Mouse (Mus musculus): ENCODE measurements around the gene Tes3-ps.

DNA sequence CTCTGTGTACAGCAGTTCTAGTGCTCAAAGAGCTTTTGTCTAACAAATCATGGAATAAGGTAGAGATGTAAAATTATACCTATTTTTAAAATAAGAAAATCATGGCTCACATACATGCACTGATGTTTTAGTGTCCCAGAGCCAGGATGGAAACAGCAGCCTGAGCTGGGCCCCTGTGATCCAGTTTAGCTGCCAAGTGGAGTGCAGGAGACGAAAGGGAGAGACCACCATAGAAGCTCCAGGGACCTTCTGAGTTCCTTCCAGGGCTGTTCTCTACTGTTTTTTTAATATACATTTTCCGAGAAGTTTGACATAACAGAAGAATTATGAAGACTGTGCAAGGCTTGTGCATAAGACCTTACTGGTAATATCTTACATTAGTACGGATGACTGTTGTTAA is 15.2 kb upstream of the Tes3-ps start:
- no peak for TF ChIP-seq CTCF (IDR thresholded peaks at IDR 0.05; ENCODE audit: low read depth, low read length)
- TF ChIP-seq GATA1 (IDR thresholded peaks at IDR 0.05; ENCODE audit: borderline replicate concordance, low read length) = no peak
- no peak for TF ChIP-seq GATA2 (IDR thresholded peaks at IDR 0.05; ENCODE audit: borderline replicate concordance, low read depth, low read length)
- TF ChIP-seq POLR2AphosphoS5 (IDR thresholded peaks at IDR 0.05; ENCODE audit: insufficient replicate concordance, low read depth, low read length) = no peak

Data from G1E (cell line).